Mouse (Mus musculus) heart, embryonic 11.5 days (tissue): ENCODE data around the gene Arhgap10. TPM values are rescaled to one million over a fixed set of nuclear protein-coding genes. Genes with fewer than 3 reads are reported as not detected.

Experiments
- ATAC-seq: fragments of 200-750 bp; cut with Nextera tagmentation; replicated peaks from 2 replicates; pipeline ENCODE4 v1.8.0; 2017; ENCODE audit warnings: moderate library complexity; ENCODE audit not compliant: insufficient number of reproducible peaks, low FRiP score, low TSS enrichment
- H3K27ac ChIP-seq: fragments of 300-500 bp; sonication (generic); 2 replicates; pipeline ENCODE4 v1.5.1; 2014; ENCODE audit warnings: mild to moderate bottlenecking, low read depth, low read length
- H3K27me3 ChIP-seq: fragments of 300-500 bp; sonication (generic); 2 replicates; pipeline ENCODE4 v1.6.1; 2014; ENCODE audit warnings: mild to moderate bottlenecking, low read length, mixed read lengths; ENCODE audit not compliant: control insufficient read depth, insufficient read depth
- H3K36me3 ChIP-seq: fragments of 300-500 bp; sonication (generic); 2 replicates; pipeline ENCODE4 v1.6.1; 2014; ENCODE audit warnings: mild to moderate bottlenecking, low read length, moderate library complexity, mixed read lengths; ENCODE audit not compliant: control insufficient read depth, insufficient read depth
- H3K4me1 ChIP-seq: fragments of 300-500 bp; sonication (generic); 2 replicates; pipeline ENCODE4 v1.6.1; 2014; ENCODE audit warnings: low read length; ENCODE audit not compliant: control insufficient read depth, insufficient read depth
- H3K4me2 ChIP-seq: fragments of 300-500 bp; sonication (generic); 2 replicates; pipeline ENCODE4 v1.6.1; 2014; ENCODE audit warnings: mild to moderate bottlenecking, moderate library complexity
- H3K4me3 ChIP-seq: fragments of 300-500 bp; sonication (generic); 2 replicates; pipeline ENCODE4 v1.5.1; 2014; ENCODE audit warnings: low read depth, low read length
- H3K9ac ChIP-seq: fragments of 300-500 bp; sonication (generic); 2 replicates; pipeline ENCODE4 v1.6.1; 2014; ENCODE audit warnings: mild to moderate bottlenecking, low read depth, low read length, moderate library complexity
- H3K9me3 ChIP-seq: fragments of 300-500 bp; sonication (generic); replicated peaks from 2 replicates; pipeline ENCODE4 v1.6.1; 2016; ENCODE audit warnings: low read length; ENCODE audit not compliant: control insufficient read depth
- WGBS: fragments of 180-500 bp; shearing (Covaris S2); extraction: QIAGEN DNeasy Blood & Tissue Kit; methylation state at CpG from one replicate; pipeline ENCODE4 v1.1.7; 2014; ENCODE audit not compliant: insufficient replicate concordance; 5-methylcytosine and 5-hydroxymethylcytosine counted together
- polyA plus RNA-seq: library from polyadenylated mRNA; unstranded; fragments of >200 nt; fragmentation: Nextera tagmentation; extraction: Ambion mirVana; gene quantifications from 2 replicates; pipeline ENCODE4 v1.2.1, GENCODE M21; 2014

Arhgap10 gene
- polyA plus RNA-seq, 1 experiment from 2014 or later: 23.2 TPM

DNA sequence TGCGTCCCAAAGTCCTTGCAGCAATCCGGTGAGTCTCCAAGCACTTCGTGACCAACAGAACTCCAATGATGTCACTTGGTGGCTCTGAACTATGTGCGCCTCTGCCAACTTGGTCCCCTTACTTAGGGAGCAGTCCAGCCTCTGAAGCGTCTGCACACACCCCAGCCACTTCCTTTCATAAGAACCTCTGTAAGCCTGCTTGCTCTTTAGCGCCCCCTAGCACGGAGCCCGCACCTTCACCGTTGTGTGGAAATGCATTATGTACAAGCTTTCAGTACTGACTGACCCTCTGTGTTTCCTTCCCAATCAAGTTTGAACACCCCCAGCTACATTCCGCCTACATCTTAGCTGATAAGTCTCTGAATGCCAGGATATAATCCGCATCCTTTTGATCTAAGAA lies 138.5 kb downstream of the Arhgap10 start:
- 60% methylated on average over 11 of the region's 11 CpGs for WGBS
- Histone ChIP-seq H3K36me3 (peaks cover 11% of the 10 kb centered on the region), H3K27me3 (no peaks in the 10 kb centered on the region), H3K9me3 (no peaks in the 10 kb centered on the region), H3K9ac (no peak overlapping the region), H3K27ac (no peak overlapping the region), H3K4me1 (peaks cover 16% of the 10 kb centered on the region), H3K4me2 (no peak overlapping the region), H3K4me3 (no peak overlapping the region)
- no peak for ATAC-seq

DNA sequence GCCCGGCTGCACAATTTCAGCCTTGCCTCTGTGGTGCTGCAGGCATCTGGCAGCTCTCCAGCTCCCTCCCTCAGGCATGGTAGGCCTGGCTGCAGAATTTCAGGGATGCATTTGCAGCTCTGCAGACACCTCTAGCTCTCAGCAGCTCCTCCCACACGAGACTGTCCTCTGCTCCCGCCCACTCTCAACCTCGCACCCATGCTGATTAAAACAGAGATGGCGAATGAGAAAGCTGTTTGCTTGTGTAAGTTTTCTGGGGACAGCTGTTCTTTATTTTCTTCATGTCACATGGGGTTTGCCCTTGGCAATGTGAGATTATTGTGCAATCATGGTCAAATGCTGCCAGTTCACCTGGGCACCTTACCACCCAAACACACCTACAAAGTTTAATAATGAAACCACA lies 141.3 kb downstream of the Arhgap10 start:
- ATAC-seq: 0 out of 2 replicates have a peak, but pooled peaks have one; percentile 67
- Histone ChIP-seq H3K4me2 (no peak overlapping the region), H3K4me3 (no peak overlapping the region), H3K27me3 (no peaks in the 10 kb centered on the region), H3K9ac (no peak overlapping the region), H3K27ac (no peak overlapping the region), H3K4me1 (peaks cover 16% of the 10 kb centered on the region), H3K36me3 (peaks cover 4% of the 10 kb centered on the region), H3K9me3 (no peaks in the 10 kb centered on the region)
- 22% methylated on average over 5 of the region's 5 CpGs for WGBS

DNA sequence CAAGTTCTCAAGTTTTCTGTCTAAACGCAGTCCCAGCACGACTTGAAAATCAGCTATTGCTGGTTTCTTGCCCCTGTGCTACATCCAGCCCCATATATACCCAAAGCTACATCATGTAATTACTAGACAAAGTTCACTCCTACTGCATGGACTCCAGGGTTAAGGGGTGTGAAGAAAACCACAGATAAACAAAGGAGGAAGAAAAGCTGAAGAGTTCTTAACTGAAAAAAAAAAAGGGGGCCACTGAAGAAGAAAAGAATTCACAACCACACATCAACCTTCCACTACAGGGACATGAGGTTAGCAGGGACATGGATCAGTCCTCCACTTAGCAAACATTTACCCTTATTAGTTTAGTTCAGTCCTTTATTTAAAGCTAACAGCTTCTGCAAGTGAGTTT lies 141.8 kb downstream of the Arhgap10 start:
- H3K36me3 ChIP-seq: no peaks in the 10 kb centered on the region; the same call in 1 of the 2 replicates
- H3K4me2 ChIP-seq: no peak overlapping the region
- H3K27me3 ChIP-seq: no peaks in the 10 kb centered on the region
- ATAC-seq: no peak
- H3K4me1 ChIP-seq: peaks cover 16% of the 10 kb centered on the region
- WGBS: 78% methylated on average over 2 of the region's 2 CpGs
- no peaks in the 10 kb centered on the region for H3K9me3 ChIP-seq
- no peak overlapping the region for H3K4me3 ChIP-seq
- H3K27ac ChIP-seq: peak overlapping the region; percentile 13; the same call in 1 of the 2 replicates
- H3K9ac ChIP-seq: no peak overlapping the region

DNA sequence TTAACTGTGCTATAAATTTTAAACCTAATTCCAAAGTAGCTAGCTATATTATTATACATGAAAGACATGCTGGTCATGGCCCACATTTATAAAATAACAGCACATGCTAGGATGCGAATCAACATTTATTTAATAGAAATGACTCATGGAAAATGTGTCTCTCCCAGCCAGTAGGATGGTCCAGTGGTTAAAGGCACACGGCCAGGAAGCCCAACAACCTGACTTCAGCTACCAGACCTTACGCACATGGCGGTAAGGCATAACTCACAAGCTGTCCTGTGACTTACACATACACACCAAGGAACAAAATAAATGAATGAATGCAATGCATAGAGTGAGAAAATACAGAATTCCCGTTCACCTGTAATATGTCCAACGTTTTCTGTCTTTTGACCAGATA lies 146.7 kb downstream of the Arhgap10 start:
- H3K4me3 ChIP-seq: no peak overlapping the region
- no peak overlapping the region for H3K4me2 ChIP-seq
- H3K4me1 ChIP-seq: peaks cover 10% of the 10 kb centered on the region
- WGBS: 86% methylated on average over 6 of the region's 6 CpGs
- H3K27me3 ChIP-seq: no peaks in the 10 kb centered on the region
- ATAC-seq: no peak
- no peak overlapping the region for H3K27ac ChIP-seq
- no peaks in the 10 kb centered on the region; the same call in 1 of the 2 replicates for H3K36me3 ChIP-seq
- no peak overlapping the region for H3K9ac ChIP-seq
- H3K9me3 ChIP-seq: no peaks in the 10 kb centered on the region

GRCm38 (mm10) chr8:77370308-77370707 lies 147.4 kb downstream of the Arhgap10 start:
- Histone ChIP-seq H3K27ac (no peak overlapping the region), H3K4me2 (no peak overlapping the region), H3K9me3 (no peaks in the 10 kb centered on the region), H3K27me3 (no peaks in the 10 kb centered on the region), H3K4me3 (no peak overlapping the region), H3K4me1 (peaks cover 3% of the 10 kb centered on the region), H3K36me3 (no peaks in the 10 kb centered on the region; the same call in 1 of the 2 replicates), H3K9ac (no peak overlapping the region)
- WGBS: 21% methylated on average over 2 of the region's 2 CpGs
- no peak for ATAC-seq

DNA sequence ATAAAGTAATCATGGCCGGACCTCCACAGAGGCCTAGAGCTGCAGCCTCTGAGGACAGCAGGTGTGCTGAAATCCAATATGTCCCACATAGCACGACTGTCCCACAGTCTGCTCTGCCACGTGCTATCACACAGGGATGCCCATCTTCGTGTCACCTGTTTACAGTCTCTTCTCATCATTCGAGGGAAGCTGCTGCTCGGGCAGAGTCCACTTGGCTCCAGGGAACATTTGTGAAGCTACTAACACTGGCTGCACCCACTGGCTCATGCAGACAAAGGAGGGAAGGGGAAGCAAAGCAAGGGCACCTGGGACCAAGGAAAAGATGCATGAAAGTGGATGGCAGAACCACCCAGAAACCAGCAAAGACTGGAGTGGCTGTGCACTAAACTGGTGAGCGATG lies 148.1 kb downstream of the Arhgap10 start:
- H3K4me3 ChIP-seq: no peak overlapping the region

DNA sequence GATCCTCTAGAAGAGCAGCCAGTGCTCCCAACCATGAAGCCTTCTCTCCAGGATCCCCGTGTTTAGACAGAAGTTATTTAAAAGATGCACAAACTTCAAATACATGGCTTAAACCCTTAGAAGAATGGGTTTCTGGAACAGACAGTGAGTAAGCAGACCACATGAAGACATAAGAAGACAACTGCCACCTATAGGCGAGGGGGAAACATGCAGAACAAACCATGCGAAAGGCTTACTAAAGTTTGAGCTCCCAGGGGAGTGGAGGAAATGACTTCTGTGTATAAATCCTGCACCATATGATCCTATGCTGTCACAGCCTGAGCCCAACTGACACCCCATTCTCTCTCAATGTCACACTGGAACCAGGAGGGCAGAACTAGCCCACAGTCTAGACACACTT lies 150.7 kb downstream of the Arhgap10 start:
- Histone ChIP-seq H3K4me1 (no peaks in the 10 kb centered on the region), H3K4me3 (no peak overlapping the region), H3K36me3 (no peaks in the 10 kb centered on the region), H3K9me3 (no peaks in the 10 kb centered on the region), H3K27ac (no peak overlapping the region), H3K27me3 (no peaks in the 10 kb centered on the region), H3K9ac (no peak overlapping the region), H3K4me2 (no peak overlapping the region)
- 54% methylated on average over 3 of the region's 3 CpGs for WGBS
- ATAC-seq: no peak

More for the DNA sequence above, 148.1 kb downstream of the Arhgap10 start:
- no peaks in the 10 kb centered on the region for H3K36me3 ChIP-seq
- ATAC-seq: no peak
- no peaks in the 10 kb centered on the region for H3K27me3 ChIP-seq
- no peaks in the 10 kb centered on the region for H3K9me3 ChIP-seq
- 85% methylated on average over 7 of the region's 7 CpGs for WGBS
- H3K9ac ChIP-seq: no peak overlapping the region
- H3K4me1 ChIP-seq: no peaks in the 10 kb centered on the region
- H3K27ac ChIP-seq: no peak overlapping the region
- H3K4me2 ChIP-seq: no peak overlapping the region

DNA sequence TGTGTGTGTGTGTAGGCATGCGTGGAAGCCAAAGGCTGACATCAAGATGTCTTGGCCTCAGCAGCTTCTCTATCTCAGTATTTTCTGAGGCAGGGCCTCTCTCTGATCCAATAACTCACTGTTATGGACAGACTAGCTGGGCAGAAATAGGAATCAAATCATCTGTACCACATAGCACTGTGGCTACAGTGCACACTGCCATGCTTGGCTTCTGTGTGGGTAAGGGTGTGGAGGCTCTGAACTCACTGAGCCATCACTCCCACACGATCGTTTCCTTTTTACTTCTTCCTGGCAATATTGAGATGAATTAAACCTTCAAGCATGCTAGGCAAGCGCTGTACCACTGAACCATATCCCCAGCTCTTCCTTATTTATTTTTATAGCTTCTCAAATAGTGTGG lies 151.3 kb downstream of the Arhgap10 start:
- no peaks in the 10 kb centered on the region for H3K9me3 ChIP-seq

GRCm38 (mm10) chr8:77365990-77366389 lies 151.8 kb downstream of the Arhgap10 start:
- no peak for ATAC-seq
- Histone ChIP-seq H3K4me3 (no peak overlapping the region), H3K4me1 (no peaks in the 10 kb centered on the region), H3K27me3 (no peaks in the 10 kb centered on the region), H3K36me3 (no peaks in the 10 kb centered on the region), H3K27ac (no peak overlapping the region), H3K9ac (no peak overlapping the region), H3K4me2 (no peak overlapping the region), H3K9me3 (no peaks in the 10 kb centered on the region)
- whole genome bisulfite sequencing: 81% methylated on average over 6 of the region's 6 CpGs

More for the DNA sequence above, 151.3 kb downstream of the Arhgap10 start:
- Histone ChIP-seq H3K4me3 (no peak overlapping the region), H3K9ac (no peak overlapping the region), H3K27ac (no peak overlapping the region), H3K27me3 (no peaks in the 10 kb centered on the region), H3K4me1 (no peaks in the 10 kb centered on the region), H3K36me3 (no peaks in the 10 kb centered on the region), H3K4me2 (no peak overlapping the region)
- 78% methylated on average over 4 of the region's 4 CpGs for WGBS
- no peak for ATAC-seq
